Mouse (Mus musculus): ENCODE results near the gene Zbtb39.

DNA sequence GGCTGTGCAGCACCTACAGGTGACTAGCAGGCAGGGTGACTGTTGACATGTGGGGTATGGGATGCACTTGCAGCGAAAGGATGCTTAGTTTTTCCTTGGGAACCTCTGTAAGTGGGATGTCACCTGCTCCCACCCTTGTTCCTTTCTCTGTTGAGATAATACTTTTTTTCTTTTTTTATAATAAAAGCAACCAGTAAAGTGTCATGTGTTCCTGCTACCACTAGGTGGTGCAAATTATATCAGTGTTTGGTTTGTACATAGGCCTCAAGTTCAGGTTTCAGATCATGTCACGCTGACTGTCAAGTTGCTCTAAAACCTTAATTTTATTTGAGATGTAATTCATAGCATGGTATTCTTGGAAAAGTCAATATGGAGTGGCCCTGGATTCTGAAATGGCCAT, 44.7 kb upstream of the Zbtb39 start:
- TF ChIP-seq CTCF (IDR thresholded peaks at IDR 0.05; ENCODE audit: control insufficient read depth, insufficient read depth, low read length) (peak; percentile 29; the same call in 1 of the 2 replicates), POLR2A (IDR thresholded peaks at IDR 0.05; ENCODE audit: borderline replicate concordance, control insufficient read depth, low read depth, low read length) (no peak)

Data from bone marrow, adult 2 months (tissue).